Mouse (Mus musculus) embryonic facial prominence, embryonic 10.5 days (tissue): ENCODE results near the gene 1110057P08Rik. TPM values are rescaled to one million over a fixed set of nuclear protein-coding genes. Genes with fewer than 3 reads are reported as not detected.
"Not testable (repeated sequence)": the region's sequence is repeated elsewhere in the genome, so short reads cannot be mapped to it uniquely, and the experiment has no call there.

Source experiments
- DNase-seq: peaks from one replicate; pipeline ENCODE4 v3.0.0-alpha.2; 2017; ENCODE audit warnings: low spot score
- H3K27ac ChIP-seq: fragments of 300-500 bp; sonication (generic); replicated peaks from 2 replicates; pipeline ENCODE4 v1.5.1; 2016; ENCODE audit warnings: mild to moderate bottlenecking
- H3K27me3 ChIP-seq: fragments of 300-500 bp; sonication (generic); replicated peaks from 2 replicates; pipeline ENCODE4 v1.6.1; 2016; ENCODE audit warnings: low read depth, mild to moderate bottlenecking; ENCODE audit not compliant: poor library complexity, severe bottlenecking
- H3K36me3 ChIP-seq: fragments of 300-500 bp; sonication (generic); replicated peaks from 2 replicates; pipeline ENCODE4 v1.6.1; 2016; ENCODE audit warnings: mild to moderate bottlenecking, moderate library complexity
- H3K4me1 ChIP-seq: fragments of 300-500 bp; sonication (generic); 2 replicates; pipeline ENCODE4 v1.6.1; 2016
- H3K4me3 ChIP-seq: fragments of 300-500 bp; sonication (generic); 2 replicates; pipeline ENCODE4 v1.5.1; 2016; ENCODE audit warnings: mild to moderate bottlenecking, moderate library complexity
- H3K9me3 ChIP-seq: fragments of 300-500 bp; sonication (generic); 2 replicates; pipeline ENCODE4 v1.6.1; 2016; ENCODE audit warnings: mild to moderate bottlenecking
- WGBS: fragments of 180-500 bp; shearing (Covaris S2); methylation state at CpG from one replicate; pipeline ENCODE4 v1.1.7; 2016; 5-methylcytosine and 5-hydroxymethylcytosine counted together
- polyA plus RNA-seq: library from polyadenylated mRNA; unstranded; fragments of >200 nt; fragmentation: Nextera tagmentation; extraction: Ambion mirVana; gene quantifications from 2 replicates; pipeline ENCODE4 v1.2.1, GENCODE M21; 2016

1110057P08Rik gene
- not detected in 2 replicates for polyA plus RNA-seq

DNA sequence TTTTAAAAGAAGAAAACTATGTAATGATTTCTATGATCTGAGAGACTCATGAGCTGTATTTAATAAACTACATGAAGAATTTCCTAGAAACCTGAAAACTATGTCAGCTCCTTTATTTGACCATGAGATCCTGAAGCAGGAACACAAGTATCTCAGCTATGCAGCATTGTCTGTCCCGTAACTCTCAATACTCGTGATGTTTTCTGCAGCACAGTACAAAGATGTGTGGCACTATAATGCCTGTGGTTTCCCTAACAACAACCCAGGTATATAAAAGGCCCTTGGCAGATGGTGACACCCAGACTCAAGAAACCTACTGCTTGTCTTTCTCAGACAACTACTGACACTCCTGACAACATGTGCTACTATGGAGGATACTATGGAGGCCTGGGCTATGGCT is at the start of gene 1110057P08Rik:
Gene 1110057P08Rik (plus strand): TSS at position 301 of the 400 bp plus-strand sequence.
- no peaks in the 10 kb centered on the region for H3K9me3 ChIP-seq
- H3K4me3 ChIP-seq = no peak within 1 kb of the TSS
- H3K27me3 ChIP-seq = no peaks in the 10 kb centered on the region
- WGBS = 85% methylated on average over 2 of the region's 2 CpGs
- no peak within 1 kb of the TSS for H3K27ac ChIP-seq
- H3K4me1 ChIP-seq = no peaks in the 10 kb centered on the region
- no peaks in the 10 kb centered on the region for H3K36me3 ChIP-seq
- no peak for DNase-seq

DNA sequence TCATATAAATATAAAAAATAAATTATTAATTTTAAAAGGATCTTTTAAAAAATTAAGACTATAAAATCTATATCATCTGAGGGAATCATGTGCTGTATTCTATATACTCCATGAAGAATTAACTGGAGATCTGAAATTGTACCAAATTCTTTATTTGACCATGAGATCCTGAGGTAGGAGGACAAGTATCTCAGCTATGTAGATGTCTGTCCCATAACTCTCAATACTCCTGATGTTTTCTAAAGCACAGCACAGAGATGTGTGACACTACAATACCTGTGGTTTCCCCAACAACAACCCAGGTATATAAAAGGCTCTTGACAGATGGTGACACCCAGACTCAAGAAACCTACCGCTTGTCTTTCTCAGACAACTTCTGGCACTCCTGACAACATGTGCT is 34.0 kb upstream of the 1110057P08Rik start, which contains the start of gene Gm6358:
Gene Gm6358 (plus strand): TSS at position 301 of the 400 bp plus-strand sequence.
- H3K27ac ChIP-seq = no peak within 1 kb of the TSS
- H3K4me3 ChIP-seq = no peak within 1 kb of the TSS
- no peaks in the 10 kb centered on the region for H3K36me3 ChIP-seq
- no peaks in the 10 kb centered on the region for H3K4me1 ChIP-seq
- no peak for DNase-seq
- no peaks in the 10 kb centered on the region for H3K27me3 ChIP-seq
- 98% methylated on average over 1 of the region's 1 CpGs for WGBS
- H3K9me3 ChIP-seq = no peaks in the 10 kb centered on the region

DNA sequence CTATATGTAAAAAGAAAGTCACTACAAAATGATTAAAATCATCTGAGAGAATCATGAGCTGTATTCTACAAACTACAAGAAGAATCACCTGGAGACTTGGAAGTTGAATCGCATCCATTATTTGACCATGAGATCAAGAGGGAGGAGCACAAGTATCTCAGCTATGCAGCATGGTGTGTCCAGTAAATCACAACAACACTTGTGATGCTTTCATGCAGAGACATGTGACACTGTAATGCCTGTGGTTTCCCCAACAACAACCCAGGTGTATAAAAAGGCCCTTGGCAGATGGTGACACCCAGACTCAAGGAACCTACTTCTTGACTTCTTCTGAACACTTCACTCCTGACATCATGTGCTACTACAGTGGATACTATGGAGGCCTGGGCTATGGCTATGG is 23.7 kb upstream of the 1110057P08Rik start, which contains the start of gene Gm10061:
Gene Gm10061 (plus strand): TSS at position 301 of the 400 bp plus-strand sequence.
- H3K4me3 ChIP-seq = no peak within 1 kb of the TSS
- H3K27me3 ChIP-seq = no peaks in the 10 kb centered on the region
- no peak within 1 kb of the TSS for H3K27ac ChIP-seq
- H3K9me3 ChIP-seq = no peaks in the 10 kb centered on the region
- WGBS = 98% methylated on average over 1 of the region's 1 CpGs
- no peak for DNase-seq
- no peaks in the 10 kb centered on the region for H3K36me3 ChIP-seq
- H3K4me1 ChIP-seq = no peaks in the 10 kb centered on the region

DNA sequence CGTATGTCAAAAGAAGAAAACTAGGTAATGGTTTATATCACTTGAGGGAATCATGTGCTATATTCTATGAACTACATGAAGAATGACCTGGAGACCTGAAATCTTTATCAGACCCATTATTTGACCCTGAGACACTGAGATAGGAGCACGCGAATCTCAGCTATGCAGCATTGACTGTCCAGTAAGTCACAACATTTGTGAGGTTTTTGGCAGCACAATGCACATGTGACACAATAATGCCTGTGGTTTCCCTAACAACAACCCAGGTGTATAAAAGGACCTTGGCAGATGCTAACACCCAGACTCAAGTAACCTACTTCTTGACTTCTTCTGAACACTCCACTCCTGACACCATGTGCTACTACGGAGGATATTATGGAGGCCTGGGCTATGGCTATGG is 16.9 kb upstream of the 1110057P08Rik start, which contains the start of gene Gm9789:
Gene Gm9789 (plus strand): TSS at position 301 of the 400 bp plus-strand sequence.
- 85% methylated on average over 4 of the region's 4 CpGs for WGBS
- Histone ChIP-seq H3K36me3 (no peaks in the 10 kb centered on the region), H3K4me1 (no peaks in the 10 kb centered on the region), H3K9me3 (no peaks in the 10 kb centered on the region), H3K27ac (no peak within 1 kb of the TSS), H3K4me3 (no peak within 1 kb of the TSS), H3K27me3 (no peaks in the 10 kb centered on the region)
- DNase-seq = no peak

DNA sequence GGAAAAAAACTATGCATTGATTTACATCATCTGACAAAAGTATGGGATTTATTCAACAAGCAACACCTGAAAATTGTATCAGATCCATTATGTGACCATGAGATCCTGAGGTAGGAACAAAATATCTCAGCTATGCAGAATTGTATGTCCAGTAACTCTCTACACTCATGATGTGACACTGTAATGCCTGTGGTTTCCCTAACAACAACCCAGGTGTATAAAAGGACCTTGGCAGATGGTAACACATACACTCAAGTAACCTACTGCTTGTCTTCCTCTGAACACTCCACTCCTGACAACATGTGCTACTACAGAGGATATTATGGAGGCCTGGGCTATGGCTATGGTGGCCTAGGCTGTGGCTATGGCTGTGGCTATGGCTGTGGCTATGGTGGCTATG is 5.3 kb upstream of the 1110057P08Rik start, which contains the start of gene Gm7735:
Gene Gm7735 (plus strand): TSS at position 301 of the 400 bp plus-strand sequence.
- not testable (repeated sequence) for DNase-seq, H3K27me3 ChIP-seq, H3K4me1 ChIP-seq, H3K36me3 ChIP-seq, H3K27ac ChIP-seq, H3K9me3 ChIP-seq, H3K4me3 ChIP-seq

DNA sequence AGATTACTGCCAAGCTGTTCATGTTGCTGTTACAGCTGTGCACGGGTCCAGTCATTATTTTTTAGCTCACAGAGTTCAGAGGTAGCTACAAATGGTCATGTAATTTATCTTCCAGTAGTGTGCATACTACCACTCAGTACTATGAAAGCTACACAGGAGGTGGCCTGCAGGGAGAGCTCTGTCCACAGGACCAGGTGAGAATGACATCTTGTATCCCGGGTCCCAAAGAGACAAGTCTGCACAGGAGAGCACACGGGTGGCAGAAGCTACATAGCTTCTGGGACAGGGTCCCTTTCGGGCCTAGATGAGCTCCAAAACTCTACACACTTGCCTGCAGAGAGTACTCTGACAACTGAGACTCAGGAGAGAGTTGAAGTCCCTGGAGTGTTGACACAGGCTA is 14.1 kb downstream of the 1110057P08Rik start:
- H3K9me3 ChIP-seq = no peaks in the 10 kb centered on the region
- no peak overlapping the region for H3K4me3 ChIP-seq
- no peaks in the 10 kb centered on the region for H3K36me3 ChIP-seq
- H3K27ac ChIP-seq = no peak overlapping the region
- H3K4me1 ChIP-seq = no peaks in the 10 kb centered on the region
- 87% methylated on average over 4 of the region's 4 CpGs for WGBS
- DNase-seq = no peak
- no peaks in the 10 kb centered on the region for H3K27me3 ChIP-seq

DNA sequence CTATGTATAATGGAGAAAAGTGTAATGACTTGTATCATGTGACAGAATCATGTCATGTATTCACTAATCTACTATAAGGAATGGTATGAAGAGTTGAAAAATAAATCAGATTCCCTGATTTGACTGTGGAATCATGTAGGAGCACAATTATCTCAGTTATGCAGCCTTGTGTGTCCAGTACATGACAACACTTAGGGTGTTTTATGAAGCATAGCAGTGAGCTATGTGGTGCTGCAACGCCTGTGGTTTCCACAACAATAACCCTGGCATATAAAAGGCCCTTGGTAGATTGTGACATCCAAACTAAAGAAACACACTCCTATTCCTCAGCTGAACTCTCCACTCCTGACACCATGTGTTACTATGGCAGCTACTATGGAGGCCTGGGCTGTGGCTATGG is 31.0 kb downstream of the 1110057P08Rik start, which contains the start of gene Krtap20-2:
Gene Krtap20-2 (plus strand): TSS at position 301 of the 400 bp plus-strand sequence.
- H3K4me3 ChIP-seq = no peak within 1 kb of the TSS
- H3K36me3 ChIP-seq = no peaks in the 10 kb centered on the region
- no peaks in the 10 kb centered on the region for H3K9me3 ChIP-seq
- no peak for DNase-seq
- no peak within 1 kb of the TSS for H3K27ac ChIP-seq
- no peaks in the 10 kb centered on the region for H3K27me3 ChIP-seq
- no peaks in the 10 kb centered on the region for H3K4me1 ChIP-seq
- 85% methylated on average over 1 of the region's 1 CpGs for WGBS

Other genes with a start within 250 kb of the 1110057P08Rik start
- gene Krtap19-9b, start 242.5 kb upstream of the 1110057P08Rik start, polyA plus RNA-seq = not detected in 2 replicates
- not detected in 2 replicates for gene Krtap16-3, start 211.9 kb upstream of the 1110057P08Rik start, polyA plus RNA-seq
- gene Krtap22-2, start 164.0 kb upstream of the 1110057P08Rik start, polyA plus RNA-seq = not detected in 2 replicates
- not detected in 2 replicates for gene Gm10229, start 159.5 kb upstream of the 1110057P08Rik start, polyA plus RNA-seq
- not detected in 2 replicates for gene Krtap6-1, start 143.0 kb upstream of the 1110057P08Rik start, polyA plus RNA-seq
- not detected in 2 replicates for gene Gm10228, start 133.3 kb upstream of the 1110057P08Rik start, polyA plus RNA-seq
- not detected in 2 replicates for gene Krtap6-5, start 126.9 kb upstream of the 1110057P08Rik start, polyA plus RNA-seq
- gene 1110025L11Rik, start 110.7 kb upstream of the 1110057P08Rik start, polyA plus RNA-seq = not detected in 2 replicates
- not detected in 2 replicates for gene Krtap6-3, start 90.7 kb upstream of the 1110057P08Rik start, polyA plus RNA-seq
- gene Gm6358, start 33.9 kb upstream of the 1110057P08Rik start, polyA plus RNA-seq = not detected in 2 replicates
- gene Gm10061, start 23.6 kb upstream of the 1110057P08Rik start, polyA plus RNA-seq = not detected in 2 replicates
- not detected in 2 replicates for gene Gm9789, start 16.8 kb upstream of the 1110057P08Rik start, polyA plus RNA-seq
- gene Gm7735, start 5.2 kb upstream of the 1110057P08Rik start, polyA plus RNA-seq = not detected in 2 replicates
- not detected in 2 replicates for gene Krtap20-2, start 31.1 kb downstream of the 1110057P08Rik start, polyA plus RNA-seq
- gene Krtap21-1, start 229.1 kb downstream of the 1110057P08Rik start, polyA plus RNA-seq = not detected in 2 replicates
- gene Krtap6-2, start 245.4 kb downstream of the 1110057P08Rik start, polyA plus RNA-seq = not detected in 2 replicates